Mouse (Mus musculus) neural tube, embryonic 13.5 days (tissue): ENCODE measurements at regions not wholly inside any gene's neighbourhood (a gene's known extent, or its start where the extent isn't known, plus 50 kb on each side); places are given as distances from the start of the nearest gene placed in this dataset.
A peak's percentile ranks its signal among the peaks of the same experiment; 100 is the strongest.
"Not testable (repeated sequence)": the region's sequence is repeated elsewhere in the genome, so short reads cannot be mapped to it uniquely, and the experiment has no call there.

Experiments used
- ATAC-seq: fragments of 200-750 bp; cut with Nextera tagmentation; 2 replicates; pipeline ENCODE4 v1.8.0; 2017; ENCODE audit warnings: low read depth, mild to moderate bottlenecking, moderate TSS enrichment, moderate library complexity
- H3K27ac ChIP-seq: fragments of 300-500 bp; sonication (generic); replicated peaks from 2 replicates; pipeline ENCODE4 v1.5.1; 2015; ENCODE audit warnings: moderate library complexity, mild to moderate bottlenecking, inconsistent platforms
- H3K27me3 ChIP-seq: fragments of 300-500 bp; sonication (generic); 2 replicates; pipeline ENCODE4 v1.6.1; 2015; ENCODE audit warnings: mild to moderate bottlenecking, inconsistent platforms
- H3K36me3 ChIP-seq: fragments of 300-500 bp; sonication (generic); 2 replicates; pipeline ENCODE4 v1.6.1; 2015; ENCODE audit warnings: mild to moderate bottlenecking, inconsistent platforms
- H3K4me1 ChIP-seq: fragments of 300-500 bp; sonication (generic); replicated peaks from 2 replicates; pipeline ENCODE4 v1.6.1; 2015; ENCODE audit warnings: inconsistent platforms
- H3K4me2 ChIP-seq: fragments of 300-500 bp; sonication (generic); 2 replicates; pipeline ENCODE4 v1.6.1; 2015; ENCODE audit warnings: inconsistent platforms, mild to moderate bottlenecking, moderate library complexity
- H3K4me3 ChIP-seq: fragments of 300-500 bp; sonication (generic); 2 replicates; pipeline ENCODE4 v1.5.1; 2015; ENCODE audit warnings: mild to moderate bottlenecking, inconsistent platforms
- H3K9ac ChIP-seq: fragments of 300-500 bp; sonication (generic); 2 replicates; pipeline ENCODE4 v1.6.1; 2015; ENCODE audit warnings: moderate library complexity, mild to moderate bottlenecking, inconsistent platforms
- H3K9me3 ChIP-seq: fragments of 300-500 bp; sonication (generic); 2 replicates; pipeline ENCODE4 v1.6.1; 2016; ENCODE audit warnings: inconsistent platforms
- WGBS: fragments of 180-500 bp; shearing (Covaris S2); methylation state at CpG from one replicate; pipeline ENCODE4 v1.1.7; 2015; 5-methylcytosine and 5-hydroxymethylcytosine counted together

DNA sequence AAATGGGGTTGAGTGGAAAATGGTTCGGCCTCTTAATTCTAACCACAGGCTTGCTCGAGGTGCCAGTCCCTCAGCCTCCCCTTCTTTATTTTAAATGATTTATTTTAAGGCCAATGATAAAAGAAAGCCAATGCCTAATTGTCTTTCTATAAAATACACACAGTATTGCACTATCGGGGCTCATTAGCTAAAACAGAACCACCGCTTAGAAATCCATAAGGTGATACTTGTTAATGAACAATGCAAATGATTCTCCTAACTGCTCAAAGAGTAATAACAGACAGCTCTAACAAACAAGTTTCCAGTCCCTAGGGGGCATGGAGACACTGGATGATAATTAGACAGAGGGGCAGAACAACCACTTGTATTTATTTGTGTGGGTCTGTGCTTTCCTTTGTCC lies 58.8 kb downstream of the Emx2 start:
- Histone ChIP-seq H3K4me3 (no peak overlapping the region), H3K36me3 (no peaks in the 10 kb centered on the region), H3K4me1 (no peaks in the 10 kb centered on the region), H3K4me2 (no peak overlapping the region), H3K9ac (no peak overlapping the region), H3K27me3 (no peaks in the 10 kb centered on the region), H3K27ac (no peak overlapping the region), H3K9me3 (no peaks in the 10 kb centered on the region)
- 55% methylated on average over 4 of the region's 4 CpGs for WGBS
- peak; percentile 50; the same call in 1 of the 2 replicates for ATAC-seq

DNA sequence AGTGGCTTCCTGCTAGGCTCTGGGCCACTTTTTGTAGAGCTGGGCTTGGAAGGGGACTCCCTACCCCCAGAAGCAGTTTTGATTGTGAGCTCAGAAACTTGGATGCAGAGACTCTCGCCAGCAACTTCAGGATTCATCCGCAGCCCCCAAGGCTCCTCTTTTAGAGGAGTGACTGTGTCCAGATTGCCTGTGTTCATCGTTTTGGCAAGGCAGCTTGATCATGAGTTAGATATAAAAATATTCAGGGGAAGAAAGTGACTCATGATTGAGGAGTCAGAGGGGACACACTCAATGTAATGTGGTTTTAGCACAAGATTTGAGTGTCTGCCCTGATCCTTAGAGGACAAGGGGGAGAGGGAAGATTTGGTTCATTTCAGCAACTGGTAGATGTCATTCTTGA lies 61.0 kb downstream of the Emx2 start:
- H3K27ac ChIP-seq, result no peak overlapping the region
- H3K9ac ChIP-seq, result no peak overlapping the region
- no peaks in the 10 kb centered on the region for H3K27me3 ChIP-seq
- WGBS, result 90% methylated on average over 3 of the region's 3 CpGs
- peaks cover 6% of the 10 kb centered on the region; the same call in 1 of the 2 replicates for H3K4me1 ChIP-seq
- no peaks in the 10 kb centered on the region for H3K9me3 ChIP-seq
- no peaks in the 10 kb centered on the region for H3K36me3 ChIP-seq
- no peak overlapping the region for H3K4me2 ChIP-seq
- no peak for ATAC-seq
- no peak overlapping the region for H3K4me3 ChIP-seq

DNA sequence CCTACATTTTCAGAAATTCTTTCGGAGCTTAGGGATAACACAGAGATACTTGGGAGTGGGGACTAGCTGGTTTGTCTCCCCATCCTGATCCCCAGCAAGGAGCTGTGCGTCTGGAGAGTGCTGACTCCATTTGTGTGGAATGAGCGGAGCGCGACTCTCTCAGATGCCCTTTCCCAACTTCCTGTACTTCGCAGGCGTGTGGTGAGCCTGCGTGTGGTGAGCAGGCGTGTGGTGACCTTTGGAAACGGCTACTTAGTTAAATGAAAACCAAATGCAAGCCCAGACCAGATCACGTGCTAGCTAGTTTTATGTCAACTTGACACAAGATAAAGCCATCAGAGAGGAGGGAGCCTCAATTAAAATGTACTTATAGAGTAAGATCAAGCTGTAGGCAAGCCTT lies 64.0 kb downstream of the Emx2 start:
- no peak overlapping the region for H3K27ac ChIP-seq
- H3K4me1 ChIP-seq, result peaks cover 6% of the 10 kb centered on the region; the same call in 1 of the 2 replicates
- ATAC-seq, result no peak
- no peaks in the 10 kb centered on the region for H3K36me3 ChIP-seq
- 84% methylated on average over 11 of the region's 11 CpGs for WGBS
- H3K9ac ChIP-seq, result no peak overlapping the region
- no peak overlapping the region for H3K4me3 ChIP-seq
- no peaks in the 10 kb centered on the region for H3K9me3 ChIP-seq
- H3K27me3 ChIP-seq, result no peaks in the 10 kb centered on the region
- no peak overlapping the region for H3K4me2 ChIP-seq

DNA sequence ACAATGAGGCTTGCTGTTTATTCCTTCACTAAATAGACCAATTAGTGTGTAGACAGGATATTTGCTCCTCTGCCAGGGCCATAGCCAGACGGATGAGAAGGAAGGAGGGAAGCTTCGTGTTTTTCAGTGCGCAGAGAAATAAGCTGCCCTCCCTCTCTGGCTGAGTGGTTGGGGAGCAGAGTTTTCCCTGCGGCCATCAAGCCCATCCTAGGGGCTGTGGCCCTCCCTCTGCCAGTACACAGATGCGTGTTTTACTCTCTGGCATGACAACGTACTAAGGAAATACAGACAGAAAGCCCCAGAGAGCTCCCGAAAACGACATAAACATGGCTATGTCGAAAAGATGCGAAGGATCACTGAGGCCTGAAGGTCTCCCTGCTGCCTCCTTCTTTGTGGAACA lies 65.2 kb downstream of the Emx2 start:
- Histone ChIP-seq H3K4me1 (peaks cover 6% of the 10 kb centered on the region; the same call in 1 of the 2 replicates), H3K27me3 (no peaks in the 10 kb centered on the region), H3K4me2 (no peak overlapping the region), H3K27ac (no peak overlapping the region), H3K9me3 (no peaks in the 10 kb centered on the region), H3K36me3 (no peaks in the 10 kb centered on the region), H3K4me3 (no peak overlapping the region), H3K9ac (no peak overlapping the region)
- WGBS, result 66% methylated on average over 10 of the region's 10 CpGs
- ATAC-seq, result no peak

DNA sequence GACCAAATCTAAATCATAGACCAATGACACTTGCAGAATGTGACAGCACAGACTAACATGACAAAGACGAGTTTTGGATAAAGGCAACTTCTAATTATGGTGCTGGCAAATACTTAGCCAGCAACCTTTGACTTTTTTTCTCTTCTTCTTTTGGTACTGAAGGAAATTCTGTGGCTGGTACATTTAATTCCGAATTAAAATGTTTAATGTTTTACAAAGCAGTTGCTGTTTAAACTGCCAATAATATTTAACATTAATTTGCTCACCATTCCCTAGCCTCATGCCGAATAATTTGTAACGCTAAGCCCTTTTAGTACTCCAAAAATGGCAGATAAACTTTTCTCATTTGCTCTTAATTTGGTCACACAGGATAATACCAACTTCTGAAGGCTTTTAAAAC lies 105.9 kb downstream of the Emx2 start:
- H3K9me3 ChIP-seq, result no peaks in the 10 kb centered on the region
- WGBS, result 80% methylated on average over 4 of the region's 4 CpGs
- no peak for ATAC-seq
- no peak overlapping the region for H3K4me2 ChIP-seq
- no peaks in the 10 kb centered on the region for H3K27me3 ChIP-seq
- no peaks in the 10 kb centered on the region for H3K36me3 ChIP-seq
- no peaks in the 10 kb centered on the region for H3K4me1 ChIP-seq
- H3K27ac ChIP-seq, result no peak overlapping the region
- no peak overlapping the region for H3K4me3 ChIP-seq
- no peak overlapping the region for H3K9ac ChIP-seq

DNA sequence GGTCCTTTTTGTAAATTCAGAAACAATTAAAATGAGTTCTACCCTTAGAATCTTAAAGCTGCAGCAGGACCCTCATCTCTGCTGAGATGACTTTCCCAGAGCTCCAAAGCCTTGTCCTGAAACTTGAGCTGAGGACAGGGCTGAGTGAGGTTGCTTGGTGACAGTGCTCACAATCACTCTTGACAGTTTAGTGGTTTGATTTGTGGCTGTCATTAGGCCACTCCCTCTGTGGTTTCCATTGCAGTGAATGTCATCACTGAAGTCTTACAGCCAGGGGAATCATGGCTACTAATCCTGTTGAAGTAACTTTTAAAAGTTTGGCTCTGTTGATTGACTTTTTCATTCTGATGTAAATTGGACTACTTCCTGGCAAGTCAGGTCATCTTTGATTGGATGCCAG lies 110.7 kb downstream of the Emx2 start:
- Histone ChIP-seq H3K9ac (no peak overlapping the region), H3K4me1 (no peaks in the 10 kb centered on the region), H3K4me3 (no peak overlapping the region), H3K9me3 (no peaks in the 10 kb centered on the region), H3K36me3 (no peaks in the 10 kb centered on the region), H3K27ac (no peak overlapping the region), H3K4me2 (no peak overlapping the region), H3K27me3 (no peaks in the 10 kb centered on the region)
- ATAC-seq, result no peak

DNA sequence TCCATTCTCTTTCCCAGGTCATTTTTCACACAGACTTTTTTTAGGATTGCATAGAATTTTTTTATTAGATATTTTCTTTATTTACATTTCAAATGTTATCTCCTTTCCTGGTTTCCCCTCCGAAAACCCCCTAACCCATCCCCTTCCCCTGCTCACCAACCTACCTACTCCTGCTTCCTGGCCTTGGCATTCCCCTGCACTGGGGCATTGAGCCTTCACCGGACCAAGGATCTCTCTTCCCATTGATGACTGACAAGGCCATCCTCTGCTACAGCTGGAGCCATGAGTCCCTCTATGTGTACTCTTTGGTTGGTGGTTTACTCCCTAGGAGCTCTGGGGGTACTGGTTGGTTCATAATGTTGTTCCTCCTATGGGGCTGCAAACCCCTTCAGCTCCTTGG lies 111.4 kb downstream of the Emx2 start:
- H3K4me3 ChIP-seq, H3K36me3 ChIP-seq, H3K4me2 ChIP-seq, H3K4me1 ChIP-seq, H3K9ac ChIP-seq, H3K27me3 ChIP-seq, H3K9me3 ChIP-seq, ATAC-seq, H3K27ac ChIP-seq: not testable (repeated sequence)
- WGBS, result 92% methylated on average over 2 of the region's 2 CpGs

DNA sequence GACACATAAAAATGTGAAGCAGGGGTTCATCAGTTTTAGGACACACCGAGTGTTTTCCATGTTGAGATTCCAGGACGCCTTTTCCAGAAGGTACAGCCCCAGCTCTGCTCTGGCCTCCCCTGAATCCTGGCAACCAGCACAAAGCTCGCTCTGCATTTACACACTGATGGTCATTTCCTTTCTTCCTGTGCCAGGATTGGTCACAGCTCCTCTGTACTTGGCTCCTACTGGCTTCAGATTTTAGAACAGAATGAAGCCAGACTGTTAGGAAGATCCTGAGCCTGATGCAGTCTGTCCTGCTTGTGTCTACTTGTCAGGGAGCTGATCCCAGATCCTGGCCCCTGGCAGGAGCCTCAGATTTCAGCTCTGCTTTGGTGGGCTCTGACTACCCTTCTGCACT lies 116.2 kb downstream of the Emx2 start:
- Histone ChIP-seq H3K36me3 (no peaks in the 10 kb centered on the region), H3K4me3 (no peak overlapping the region), H3K27me3 (no peaks in the 10 kb centered on the region), H3K9me3 (no peaks in the 10 kb centered on the region), H3K9ac (no peak overlapping the region), H3K4me2 (no peak overlapping the region), H3K27ac (no peak overlapping the region), H3K4me1 (no peaks in the 10 kb centered on the region)
- ATAC-seq, result no peak
- 59% methylated on average over 3 of the region's 3 CpGs for WGBS

DNA sequence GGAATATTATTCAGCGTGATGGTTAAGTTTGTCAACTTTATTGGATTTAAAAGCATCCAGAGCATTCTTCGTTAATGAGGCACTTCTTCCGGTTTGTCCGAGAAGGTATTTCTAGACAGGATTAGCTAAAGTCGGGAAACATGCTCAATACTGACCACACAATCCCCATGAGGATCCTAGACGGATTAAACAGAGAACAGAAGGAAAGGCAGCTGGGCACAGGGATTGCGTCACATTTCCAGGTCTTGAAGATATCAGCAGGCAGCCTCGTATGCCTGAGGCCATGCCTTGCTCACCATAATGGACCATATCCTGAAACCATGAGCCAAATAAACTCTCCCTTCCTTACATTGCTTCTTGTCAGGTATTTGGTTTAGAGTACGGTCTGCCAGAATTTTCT lies 119.7 kb downstream of the Emx2 start:
- 81% methylated on average over 9 of the region's 9 CpGs for WGBS
- no peaks in the 10 kb centered on the region for H3K9me3 ChIP-seq
- H3K36me3 ChIP-seq, result no peaks in the 10 kb centered on the region
- H3K4me1 ChIP-seq, result no peaks in the 10 kb centered on the region
- no peak overlapping the region for H3K9ac ChIP-seq
- no peak overlapping the region for H3K4me3 ChIP-seq
- no peak overlapping the region for H3K4me2 ChIP-seq
- ATAC-seq, result no peak
- no peak overlapping the region for H3K27ac ChIP-seq
- H3K27me3 ChIP-seq, result peaks cover 10% of the 10 kb centered on the region; the same call in 1 of the 2 replicates

DNA sequence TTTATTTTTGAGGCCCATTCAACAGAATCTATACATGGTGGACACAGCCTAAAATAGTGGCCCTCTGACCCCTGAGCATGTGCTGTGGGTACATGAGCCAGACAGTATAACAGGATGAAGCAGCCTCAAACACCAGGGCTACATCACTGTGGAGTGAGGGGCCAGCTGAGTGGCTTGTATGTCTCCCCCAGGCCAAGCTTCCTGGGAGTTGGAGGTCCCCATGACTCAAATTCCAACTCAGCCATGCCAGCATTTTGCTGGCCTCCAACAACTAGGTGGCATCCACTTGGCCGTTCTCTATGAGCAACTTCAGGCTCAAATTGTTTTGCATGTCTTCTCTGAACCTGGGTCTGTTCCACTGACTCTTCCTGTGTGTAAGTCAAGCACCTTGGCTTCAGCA lies 121.5 kb downstream of the Emx2 start:
- H3K27me3 ChIP-seq, result peaks cover 16% of the 10 kb centered on the region
- no peak for ATAC-seq
- WGBS, result 89% methylated on average over 1 of the region's 1 CpGs

DNA sequence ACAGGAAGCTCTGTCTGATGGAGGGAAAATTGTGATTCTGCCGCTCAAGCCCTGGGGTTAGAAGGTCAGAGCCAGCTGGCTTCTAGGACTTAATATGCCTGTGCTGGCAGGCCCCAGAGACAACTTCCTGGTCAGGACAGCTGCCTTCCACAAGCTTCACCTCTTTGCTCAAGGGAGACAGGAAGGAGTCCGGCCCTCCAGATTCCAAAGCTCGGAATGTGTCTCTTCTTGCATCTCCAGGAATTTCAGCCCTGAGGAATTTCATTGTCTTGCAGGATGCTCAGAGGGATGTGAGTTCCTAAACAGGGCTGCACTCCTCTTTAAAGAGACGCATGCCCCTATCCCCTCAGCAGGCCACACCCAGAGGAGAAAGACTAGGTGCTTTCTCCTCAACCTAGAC lies 127.7 kb downstream of the Emx2 start:
- no peak overlapping the region for H3K4me3 ChIP-seq
- no peak for ATAC-seq
- H3K27me3 ChIP-seq, result peaks cover 48% of the 10 kb centered on the region
- H3K27ac ChIP-seq, result no peak overlapping the region
- H3K9me3 ChIP-seq, result no peaks in the 10 kb centered on the region
- WGBS, result 49% methylated on average over 4 of the region's 4 CpGs
- no peak overlapping the region for H3K9ac ChIP-seq
- H3K4me2 ChIP-seq, result no peak overlapping the region
- H3K36me3 ChIP-seq, result no peaks in the 10 kb centered on the region
- H3K4me1 ChIP-seq, result peaks cover 9% of the 10 kb centered on the region

More for the DNA sequence above, 121.5 kb downstream of the Emx2 start:
- no peak overlapping the region for H3K27ac ChIP-seq
- no peak overlapping the region for H3K4me2 ChIP-seq
- H3K9me3 ChIP-seq, result no peaks in the 10 kb centered on the region
- H3K36me3 ChIP-seq, result no peaks in the 10 kb centered on the region
- no peak overlapping the region for H3K4me3 ChIP-seq
- H3K4me1 ChIP-seq, result no peaks in the 10 kb centered on the region
- H3K9ac ChIP-seq, result no peak overlapping the region

DNA sequence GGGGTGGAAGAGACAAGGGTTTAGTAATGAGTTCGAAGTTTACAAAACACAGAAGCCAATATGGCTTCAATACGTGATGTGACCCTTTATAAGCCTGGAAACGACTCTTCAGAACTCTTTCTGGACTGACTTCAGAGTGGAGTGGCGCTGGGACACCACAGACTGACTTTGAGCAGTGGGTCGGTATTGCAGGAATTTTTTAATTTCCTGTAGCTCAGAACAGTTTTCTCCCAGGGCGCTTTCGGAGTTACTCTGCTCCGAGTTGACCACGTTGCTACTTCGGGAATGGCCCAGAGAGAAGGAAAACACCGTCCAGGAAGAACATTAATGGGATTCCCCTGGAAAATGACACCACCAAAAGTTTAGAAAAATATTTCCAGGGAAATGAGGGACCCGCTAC lies 129.1 kb downstream of the Emx2 start:
- no peaks in the 10 kb centered on the region for H3K36me3 ChIP-seq
- no peaks in the 10 kb centered on the region for H3K9me3 ChIP-seq
- H3K27ac ChIP-seq, result no peak overlapping the region
- no peak overlapping the region for H3K4me3 ChIP-seq
- peaks cover 9% of the 10 kb centered on the region for H3K4me1 ChIP-seq
- WGBS, result 77% methylated on average over 12 of the region's 12 CpGs
- H3K27me3 ChIP-seq, result peaks cover 52% of the 10 kb centered on the region
- H3K9ac ChIP-seq, result no peak overlapping the region
- no peak for ATAC-seq
- H3K4me2 ChIP-seq, result no peak overlapping the region

DNA sequence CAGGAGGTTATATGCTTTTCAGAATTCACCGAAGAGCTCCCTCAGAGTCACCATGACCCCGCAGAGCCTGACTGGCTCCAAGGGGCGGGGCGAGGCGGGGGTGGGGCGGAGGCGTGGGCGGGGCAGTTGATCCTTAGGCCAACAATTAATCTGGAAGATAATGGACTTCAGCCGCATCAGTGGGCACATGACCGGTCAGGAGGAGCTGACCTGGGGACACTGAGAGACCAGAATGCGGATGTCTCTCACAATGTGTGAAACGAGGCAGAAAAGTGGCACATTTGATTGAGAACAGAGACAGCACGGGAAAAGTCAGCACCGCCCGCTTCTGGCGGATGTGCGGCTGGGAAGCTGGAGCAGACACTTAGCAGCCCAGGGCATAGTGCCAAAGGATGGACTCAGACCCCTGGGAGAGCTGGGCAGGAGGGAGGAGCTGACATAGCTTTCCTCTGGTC lies 129.9 kb downstream of the Emx2 start:
- no peaks in the 10 kb centered on the region for H3K36me3 ChIP-seq
- peak overlapping the region; percentile 33 for H3K4me3 ChIP-seq
- peak overlapping the region; percentile 55 for H3K4me2 ChIP-seq
- WGBS, result 4% methylated on average over 17 of the region's 17 CpGs
- peak overlapping the region; percentile 53 for H3K9ac ChIP-seq
- H3K27me3 ChIP-seq, result peaks cover 55% of the 10 kb centered on the region
- peaks cover 9% of the 10 kb centered on the region for H3K4me1 ChIP-seq
- H3K27ac ChIP-seq, result no peak overlapping the region
- ATAC-seq, result peak; percentile 74
- no peaks in the 10 kb centered on the region for H3K9me3 ChIP-seq
